ENCODE assay signal across 11 mouse cellular contexts in the genomic region with DNA sequence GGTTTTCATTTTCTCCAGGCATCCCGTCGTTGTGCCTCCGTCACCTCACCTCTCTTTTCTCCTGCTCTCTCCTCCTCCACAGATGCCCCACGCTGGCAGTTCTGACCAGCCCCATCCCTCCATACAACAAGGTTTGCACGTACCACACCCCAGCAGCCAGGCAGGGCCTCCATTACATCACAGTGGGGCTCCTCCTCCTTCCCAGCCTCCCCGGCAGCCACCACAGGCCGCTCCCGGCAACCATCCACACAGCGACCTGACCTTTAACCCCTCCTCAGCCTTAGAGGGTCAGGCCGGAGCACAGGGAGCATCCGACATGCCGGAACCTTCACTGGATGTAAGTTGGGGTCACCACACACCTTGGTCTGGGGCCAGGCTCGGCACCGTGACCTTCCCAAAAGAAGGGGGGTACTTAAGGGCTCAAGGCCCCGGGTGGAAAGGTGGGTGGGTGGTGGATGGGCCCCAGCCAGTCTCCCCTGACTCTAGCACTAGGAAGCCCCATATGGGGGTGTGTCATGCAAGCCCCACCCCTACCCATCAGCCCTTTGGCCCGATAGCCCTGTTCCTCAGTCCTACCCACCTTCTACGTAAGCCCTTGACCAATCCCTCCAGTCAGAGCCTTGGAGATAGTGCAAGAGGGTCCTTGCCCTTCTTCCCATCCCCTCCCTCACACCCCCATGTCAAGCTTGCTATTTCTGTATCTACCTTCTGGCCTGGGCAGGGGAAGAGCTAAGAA. TPM values are rescaled to one million over a fixed set of nuclear protein-coding genes. Genes with fewer than 3 reads are reported as not detected.
DNase-seq lines count a peak whose midpoint lies in the region; ATAC-seq and TF ChIP-seq lines count a peak whose summit lies in the region.
"Had no signal": no experiment of that assay in that cellular context is flagged by ENCODE, and none has a peak within 500 bp of the region (broad histone marks: within the 10 kb centered on the region; RNA-seq: fewer than 3 reads in every experiment).

No protein-coding gene starts in this region.

- H3K9ac ChIP-seq in heart, embryonic 15.5 days = no peak overlapping the region
- H3K9ac ChIP-seq in heart, embryonic 11.5 days (ENCODE audit: low read depth, low read length) = no peak overlapping the region
- H3K9ac ChIP-seq in liver, embryonic 13.5 days = no peak overlapping the region
- H3K9ac ChIP-seq: forebrain, embryonic 13.5 days had no signal

- intact Hi-C loops in gastrocnemius, adult 2 months (cut with DNase I) = no loop called here

- H3K9me3 ChIP-seq in heart, embryonic 15.5 days (replicated peaks) = no peaks in the 10 kb centered on the region
- no peaks in the 10 kb centered on the region for H3K9me3 ChIP-seq in heart, embryonic 11.5 days (replicated peaks; ENCODE audit: control insufficient read depth, low read length)
- H3K9me3 ChIP-seq in E14TG2a.4 (ENCODE audit: low read length) = no peaks in the 10 kb centered on the region
- H3K9me3 ChIP-seq in liver, embryonic 13.5 days (replicated peaks) = no peaks in the 10 kb centered on the region
- H3K9me3 ChIP-seq: forebrain, embryonic 13.5 days had no signal

- no peaks in the 10 kb centered on the region for H3K27me3 ChIP-seq in heart, embryonic 15.5 days
- H3K27me3 ChIP-seq in heart, embryonic 11.5 days (ENCODE audit: control insufficient read depth, insufficient read depth, low read length) = no peaks in the 10 kb centered on the region
- no peaks in the 10 kb centered on the region for H3K27me3 ChIP-seq in E14TG2a.4 (ENCODE audit: insufficient read depth, low read length)
- no peaks in the 10 kb centered on the region for H3K27me3 ChIP-seq in liver, embryonic 13.5 days
- H3K27me3 ChIP-seq: CH12.LX; forebrain, embryonic 13.5 days had no signal

- H3K4me2 ChIP-seq in heart, embryonic 15.5 days = no peak overlapping the region
- no peak overlapping the region for H3K4me2 ChIP-seq in heart, embryonic 11.5 days
- no peak overlapping the region for H3K4me2 ChIP-seq in liver, embryonic 13.5 days
- H3K4me2 ChIP-seq: forebrain, embryonic 13.5 days had no signal

- peak; percentile 91 for DNase-seq in R1 (ENCODE audit: low read depth, low spot score)
- no peak for DNase-seq in liver, embryonic 13.5 days
- no peak for DNase-seq in gastrocnemius, adult 2 months
- DNase-seq in adrenal gland, adult 18-20 months (ENCODE audit: low spot score in 2 of 2) = no peak
- DNase-seq in adrenal gland, postnatal 36 days = no peak

- WGBS in heart, embryonic 15.5 days = 81% methylated on average over 17 of the region's 17 CpGs
- 82% methylated on average over 16 of the region's 17 CpGs for WGBS in heart, embryonic 11.5 days (ENCODE audit: insufficient replicate concordance)
- WGBS in liver, embryonic 13.5 days (ENCODE audit: insufficient replicate concordance) = 75% methylated on average over 17 of the region's 17 CpGs

- H3K36me3 ChIP-seq in heart, embryonic 15.5 days = peaks cover 79% of the 10 kb centered on the region
- H3K36me3 ChIP-seq in heart, embryonic 11.5 days (ENCODE audit: control insufficient read depth, insufficient read depth, low read length) = peaks cover 61% of the 10 kb centered on the region
- peaks cover 65% of the 10 kb centered on the region for H3K36me3 ChIP-seq in E14TG2a.4 (ENCODE audit: insufficient read depth, low read length)
- H3K36me3 ChIP-seq in liver, embryonic 13.5 days = peaks cover 83% of the 10 kb centered on the region

- 0 out of 2 replicates have a peak overlapping the region, but pooled peaks have one; percentile 6 for H3K27ac ChIP-seq in heart, embryonic 15.5 days
- no peak overlapping the region for H3K27ac ChIP-seq in heart, embryonic 11.5 days (ENCODE audit: low read depth, low read length)
- no peak overlapping the region for H3K27ac ChIP-seq in liver, embryonic 13.5 days
- no peak overlapping the region for H3K27ac ChIP-seq in gastrocnemius, adult 2 months
- H3K27ac ChIP-seq: forebrain, embryonic 13.5 days had no signal

- H3K4me3 ChIP-seq in heart, embryonic 15.5 days = no peak overlapping the region
- no peak overlapping the region for H3K4me3 ChIP-seq in heart, embryonic 11.5 days (ENCODE audit: low read depth, low read length)
- H3K4me3 ChIP-seq in E14TG2a.4 (replicated peaks; ENCODE audit: low read length) = peak overlapping the region; percentile 81
- no peak overlapping the region for H3K4me3 ChIP-seq in liver, embryonic 13.5 days (replicated peaks)
- H3K4me3 ChIP-seq in gastrocnemius, adult 2 months = no peak overlapping the region
- H3K4me3 ChIP-seq: forebrain, embryonic 13.5 days had no signal

- TF ChIP-seq CTCF in E14TG2a.4 (conservative IDR thresholded peaks at IDR 0.05; ENCODE audit: low read length) = no peak
- TF ChIP-seq CTCF in gastrocnemius, adult 2 months (IDR thresholded peaks at IDR 0.05) = no peak

- H3K4me1 ChIP-seq in heart, embryonic 15.5 days (replicated peaks) = peaks cover 30% of the 10 kb centered on the region
- H3K4me1 ChIP-seq in heart, embryonic 11.5 days (ENCODE audit: control insufficient read depth, insufficient read depth, low read length) = 0 out of 2 replicates have a peak, but pooled peaks cover 4% of the 10 kb centered on the region
- peaks cover 77% of the 10 kb centered on the region for H3K4me1 ChIP-seq in E14TG2a.4 (replicated peaks; ENCODE audit: low read depth, low read length)
- H3K4me1 ChIP-seq in liver, embryonic 13.5 days (replicated peaks) = peaks cover 9% of the 10 kb centered on the region; the same call in 1 of the 2 replicates
- H3K4me1 ChIP-seq: forebrain, embryonic 13.5 days had no signal

- no peak for ATAC-seq in heart, embryonic 15.5 days (replicated peaks; ENCODE audit: insufficient number of reproducible peaks, insufficient read depth, low FRiP score, low read depth)
- no peak for ATAC-seq in heart, embryonic 11.5 days (replicated peaks; ENCODE audit: insufficient number of reproducible peaks, low FRiP score, low TSS enrichment)
- ATAC-seq in liver, embryonic 13.5 days (ENCODE audit: low read depth) = peak; percentile 36
- ATAC-seq: activated CD4-positive, CD25-positive, alpha-beta regulatory T cell, adult 4 months had no signal

RNA-seq across cellular contexts. Expression of gene Ppif, which starts 32.6 kb away (rescaled TPM):
- 102 and 108 TPM in 2 replicates for polyA plus RNA-seq in heart, embryonic 15.5 days (2015; fragmentation: Nextera tagmentation; extraction: Ambion mirVana)
- 92.7 and 99.4 TPM in 2 replicates for polyA plus RNA-seq in heart, embryonic 11.5 days (2014; fragmentation: Nextera tagmentation; extraction: Ambion mirVana)
- polyA plus RNA-seq in liver, embryonic 13.5 days (2015; fragmentation: Nextera tagmentation; extraction: Ambion mirVana) = 37.8 and 52.3 TPM in 2 replicates
- total RNA-seq in gastrocnemius, adult 2 months (2021) = 10 to 100 TPM; 26.0 to 43.4 TPM
- 10 to 100 TPM; 21.3 to 32.1 TPM for total RNA-seq in adrenal gland, adult 18-20 months (2021)
- total RNA-seq in adrenal gland, postnatal 36 days (2021) = 10 to 100 TPM; 24.4 to 27.7 TPM
